Mouse (Mus musculus) T-helper 1 cell (primary cell): ENCODE measurements around the gene Fbxo22.
"Not testable (repeated sequence)": the region's sequence is repeated elsewhere in the genome, so short reads cannot be mapped to it uniquely, and the experiment has no call there.

Source experiments
- in situ Hi-C: fragments of 300-600 bp; cut with MboI, MseI; formaldehyde crosslinking; loops from one replicate; pipeline ENCODE4 v1.15.1; 2025; ENCODE audit warnings: high pct_unique_total_duplicates

Fbxo22 gene

DNA sequence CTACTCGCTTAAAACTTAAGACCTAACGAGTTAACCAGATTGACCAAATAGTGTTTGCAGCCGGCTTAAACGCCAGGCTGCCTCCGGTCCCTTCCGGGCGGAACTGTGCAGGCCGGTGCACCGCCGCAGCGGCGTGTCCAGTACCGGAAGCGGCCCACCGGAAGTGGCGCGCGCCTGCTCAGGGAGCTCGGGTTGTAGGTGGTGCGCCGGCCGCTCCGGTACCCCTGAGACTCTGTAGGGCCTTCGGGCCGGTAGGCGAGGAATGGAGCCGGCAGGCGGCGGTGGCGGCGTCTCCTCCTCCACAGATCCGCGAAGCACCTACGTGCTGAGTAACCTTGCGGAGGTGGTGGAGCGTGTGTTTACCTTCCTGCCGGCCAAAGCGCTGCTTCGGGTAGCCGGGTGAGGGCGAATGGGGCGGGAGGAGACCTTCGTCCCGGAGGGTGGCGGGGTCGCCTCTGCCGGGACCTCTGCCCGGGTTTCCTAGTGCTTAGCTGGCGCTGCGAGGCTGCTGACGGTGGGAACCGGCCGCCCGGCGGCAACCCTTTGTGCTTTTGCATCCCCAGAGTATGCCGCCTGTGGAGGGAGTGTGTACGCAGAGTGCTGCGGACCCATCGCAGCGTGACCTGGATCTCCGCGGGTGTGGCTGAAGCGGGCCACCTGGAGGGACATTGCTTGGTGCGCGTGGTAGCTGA, at the start of gene Fbxo22:
TSS of gene Fbxo22 (plus strand) at position 136 of the 692 bp plus-strand sequence.
- in situ Hi-C loops = no loop called here

GRCm38 (mm10) chr9:55170655-55171412, 37.9 kb upstream of the Fbxo22 start:
- in situ Hi-C loops = no loop called here

- in situ Hi-C loops = no loop called here
These were observed 36.5 kb upstream of the Fbxo22 start for GRCm38 (mm10) chr9:55172195-55172685.

DNA sequence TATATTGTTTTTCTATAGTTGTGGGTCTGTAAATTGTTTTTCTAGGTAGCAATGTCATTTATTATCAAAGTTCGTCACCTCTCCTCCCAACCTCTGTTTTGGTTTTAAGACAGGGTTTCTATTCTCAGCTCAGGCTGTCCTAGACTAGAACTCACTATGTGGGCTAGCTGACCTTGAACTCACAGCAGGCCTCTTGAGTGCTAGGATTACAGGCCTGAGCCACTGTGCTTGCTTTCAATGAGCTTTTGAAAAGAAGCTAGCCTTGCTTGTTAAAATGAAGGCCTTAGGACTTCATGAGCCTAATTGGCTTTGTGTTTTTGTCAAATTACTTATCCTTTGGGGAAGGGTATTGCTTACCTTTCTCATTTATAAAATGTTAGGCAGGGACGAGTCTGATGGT, 34.5 kb upstream of the Fbxo22 start:
- in situ Hi-C loops = no loop called here

DNA sequence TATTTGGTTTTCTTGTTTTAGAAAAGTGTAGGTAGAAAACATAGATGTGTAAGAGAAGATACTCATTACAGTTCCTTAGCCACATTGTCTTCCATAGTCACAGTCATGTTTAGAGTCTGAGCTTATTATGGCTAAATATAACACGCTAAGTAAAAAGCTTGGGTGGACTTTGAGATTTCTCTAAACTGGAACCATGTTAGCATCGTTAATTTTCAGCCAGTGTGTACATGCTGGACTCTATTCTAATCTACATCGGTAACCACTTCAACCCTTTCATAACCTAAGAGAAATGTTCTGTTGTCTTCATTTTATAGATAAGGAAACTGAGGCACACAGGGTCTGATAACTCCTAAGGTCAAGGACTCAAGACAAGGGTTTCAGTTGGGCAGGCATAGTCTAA, 12.8 kb upstream of the Fbxo22 start:
- in situ Hi-C loops = no loop called here

- in situ Hi-C loops = no loop called here
These were observed 10.5 kb upstream of the Fbxo22 start for GRCm38 (mm10) chr9:55198260-55198659.

DNA sequence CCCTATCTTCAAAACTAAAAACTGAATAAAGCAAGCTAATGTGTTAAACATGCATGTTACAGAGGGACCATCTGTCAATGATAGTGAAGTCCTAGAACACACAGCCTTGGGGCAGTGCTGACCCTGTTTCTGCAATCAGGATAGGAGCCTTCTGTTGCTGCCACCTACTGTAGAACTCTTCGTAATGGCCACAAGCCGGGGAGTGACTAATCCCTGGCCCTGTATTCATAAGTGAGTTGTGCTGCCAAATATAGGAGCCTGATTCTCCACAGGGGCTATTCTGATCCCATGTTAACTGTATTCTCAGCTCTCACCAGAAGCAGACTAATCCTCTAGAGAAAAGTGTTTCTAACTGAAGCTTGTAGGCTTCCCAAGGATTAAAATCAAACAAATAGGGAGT, 9.4 kb upstream of the Fbxo22 start:
- in situ Hi-C loops = no loop called here

- in situ Hi-C loops = no loop called here
These were observed 301 bp upstream of the Fbxo22 start for GRCm38 (mm10) chr9:55208458-55208789.

- in situ Hi-C loops = loop anchor here (10.0 kb wide), 1 partner anchor 553 kb away; no protein-coding TSS in a partner anchor
These were observed 2.9 kb downstream of the Fbxo22 start for GRCm38 (mm10) chr9:55211611-55212010.

- in situ Hi-C loops = loop anchor here (10.0 kb wide), 1 partner anchor 551 kb away; no protein-coding TSS in a partner anchor
These were observed 4.7 kb downstream of the Fbxo22 start for GRCm38 (mm10) chr9:55213396-55213795.

- in situ Hi-C loops = loop anchor here (10.0 kb wide), 1 partner anchor 550 kb away; no protein-coding TSS in a partner anchor
These were observed 6.3 kb downstream of the Fbxo22 start for GRCm38 (mm10) chr9:55215056-55215455.

GRCm38 (mm10) chr9:55215648-55216047, 6.9 kb downstream of the Fbxo22 start:
- in situ Hi-C loops = loop anchor here (10.0 kb wide), 1 partner anchor 549 kb away; no protein-coding TSS in a partner anchor

- in situ Hi-C loops = loop anchor here (10.0 kb wide), 1 partner anchor 549 kb away; no protein-coding TSS in a partner anchor
These were observed 7.4 kb downstream of the Fbxo22 start for GRCm38 (mm10) chr9:55216078-55216477.

GRCm38 (mm10) chr9:55217381-55217780, 8.7 kb downstream of the Fbxo22 start:
- in situ Hi-C loops = loop anchor here (10.0 kb wide), 1 partner anchor 547 kb away; no protein-coding TSS in a partner anchor

GRCm38 (mm10) chr9:55225165-55225737, 16.5 kb downstream of the Fbxo22 start:
- in situ Hi-C loops = no loop called here

- in situ Hi-C loops = no loop called here
These were observed 17.5 kb downstream of the Fbxo22 start for GRCm38 (mm10) chr9:55226251-55226650.

- in situ Hi-C loops = no loop called here
These were observed 19.4 kb downstream of the Fbxo22 start for GRCm38 (mm10) chr9:55228149-55228548.

DNA sequence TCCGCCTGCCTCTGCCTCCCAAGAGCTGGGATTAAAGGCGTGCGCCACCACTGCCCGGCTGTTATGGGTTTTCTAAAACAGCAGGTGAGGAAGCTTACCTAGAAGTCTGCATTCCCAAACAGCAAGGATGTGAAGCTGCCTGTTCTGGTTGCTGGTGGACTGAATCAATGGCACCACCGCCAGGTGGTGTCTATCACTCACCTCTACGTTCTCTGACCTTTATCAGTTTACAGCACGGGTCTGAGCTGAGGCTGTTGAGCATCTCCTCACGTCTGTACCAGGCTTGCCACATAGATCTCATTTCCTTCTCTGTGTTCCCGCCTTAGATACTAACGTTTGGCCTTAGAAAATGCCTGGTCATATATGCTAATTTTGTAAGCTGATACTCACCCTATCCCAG, 20.3 kb downstream of the Fbxo22 start:
- in situ Hi-C loops = no loop called here

- in situ Hi-C loops = no loop called here
These were observed 22.8 kb downstream of the Fbxo22 start for GRCm38 (mm10) chr9:55231544-55231943.

DNA sequence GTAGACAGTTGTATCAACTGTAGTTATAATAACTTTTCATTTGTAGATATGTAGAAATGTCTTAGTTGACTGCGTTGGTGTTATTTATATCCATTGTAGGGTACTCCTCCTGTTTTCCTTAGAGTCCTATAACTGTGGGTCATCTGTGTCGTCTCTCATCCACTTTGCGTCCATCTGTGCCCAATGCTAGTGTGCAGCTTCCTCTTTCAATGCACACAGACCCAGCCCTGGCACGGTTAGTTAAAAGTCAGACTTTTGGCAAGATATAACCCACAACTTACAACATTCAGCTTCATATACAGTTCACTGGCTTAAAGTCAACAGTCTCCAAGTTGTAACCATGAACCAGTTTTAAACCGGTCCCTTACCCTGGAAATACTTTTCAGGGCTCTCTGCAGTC, 23.4 kb downstream of the Fbxo22 start:
- in situ Hi-C loops = no loop called here

DNA sequence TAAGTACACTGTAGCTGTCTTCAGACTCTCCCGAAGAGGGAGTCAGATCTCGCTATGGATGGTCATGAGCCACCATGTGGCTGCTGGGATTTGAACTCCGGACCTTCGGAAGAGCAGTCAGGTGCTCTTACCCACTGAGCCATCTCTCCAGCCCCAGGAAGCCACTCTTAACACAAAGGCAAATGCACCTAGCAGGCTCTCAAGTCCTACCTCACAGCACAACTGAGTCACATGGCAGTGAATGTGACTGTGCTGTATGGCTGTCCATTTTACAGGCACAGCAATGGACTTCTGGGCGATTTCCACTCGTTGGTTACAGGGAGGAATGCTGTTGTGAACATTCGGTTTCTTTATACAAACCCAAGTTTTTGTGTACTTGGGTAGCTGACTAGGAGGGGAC, 23.9 kb downstream of the Fbxo22 start:
- in situ Hi-C loops = no loop called here

DNA sequence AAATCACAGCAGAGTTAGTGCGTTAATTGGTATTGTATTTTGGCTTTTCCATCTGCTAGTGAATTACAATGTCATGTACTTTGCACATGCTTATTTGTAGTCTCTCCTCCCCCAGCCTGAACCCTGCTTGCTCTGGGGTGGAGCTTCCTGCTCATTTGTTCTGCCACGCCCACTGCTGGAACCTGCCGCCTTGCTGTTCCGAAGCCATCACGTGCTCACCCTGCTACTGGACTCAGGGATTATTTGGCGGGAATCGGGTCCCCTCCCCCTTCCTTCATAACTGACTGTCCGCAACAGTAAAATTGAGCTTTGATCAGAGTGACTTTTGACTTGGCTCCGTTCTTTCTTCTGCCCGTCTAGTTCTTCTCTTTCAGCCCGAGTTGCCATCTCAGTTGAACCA, 24.4 kb downstream of the Fbxo22 start:
- in situ Hi-C loops = not testable (repeated sequence)
